Mouse (Mus musculus): ENCODE results near the gene Cela3b. TPM values are rescaled to one million over a fixed set of nuclear protein-coding genes. Genes with fewer than 3 reads are reported as not detected.
"Not testable (repeated sequence)": the region's sequence is repeated elsewhere in the genome, so short reads cannot be mapped to it uniquely, and the experiment has no call there.

Cela3b gene
- total RNA-seq, 1 experiment from 2014 or later = not detected

DNA sequence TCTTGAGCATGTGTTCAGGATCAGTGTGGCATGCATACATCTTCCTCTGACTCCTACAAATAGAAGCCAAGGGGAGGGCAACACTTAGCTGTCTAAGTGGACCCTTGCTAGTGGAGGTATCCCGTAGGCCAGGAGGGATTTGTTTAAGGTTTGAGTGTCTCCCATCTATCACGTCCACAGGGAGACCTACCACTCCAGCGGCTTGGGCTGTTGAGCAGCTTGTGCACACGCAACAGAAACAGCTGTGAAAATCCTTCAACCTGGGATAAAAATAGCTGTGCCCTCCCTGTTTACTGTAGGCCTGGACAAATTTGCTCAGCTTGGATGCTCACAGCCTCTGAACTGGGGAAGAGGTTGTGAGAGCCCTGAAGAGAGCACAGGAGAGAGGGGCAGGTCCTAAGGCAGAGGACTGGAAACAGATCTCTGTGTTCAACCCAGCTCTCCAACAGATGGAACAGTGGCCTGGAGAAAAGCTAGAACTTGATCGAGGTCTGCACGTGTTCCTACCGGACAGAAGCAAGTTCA lies 18.1 kb downstream of the Cela3b start:
- not testable (repeated sequence) for DNase-seq

DNA sequence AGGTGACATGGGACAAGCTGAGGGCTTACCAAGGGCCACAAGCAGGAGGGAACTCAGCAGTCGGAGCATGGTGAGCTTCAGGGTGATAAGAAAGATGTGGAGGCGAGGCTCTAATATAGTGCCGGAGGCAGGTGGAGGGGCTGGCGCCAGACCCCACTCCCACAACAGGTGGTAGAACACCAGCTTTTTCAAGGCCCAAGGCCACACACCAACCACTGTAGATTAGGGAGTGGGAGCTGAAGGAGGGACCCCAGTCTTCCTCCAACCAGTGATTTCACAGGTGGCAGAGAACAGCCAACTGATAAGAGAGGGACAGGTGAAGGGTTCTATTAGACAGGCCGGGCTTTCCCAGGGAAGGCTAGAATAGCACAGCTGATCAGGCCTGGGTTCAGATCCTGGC lies 20.6 kb downstream of the Cela3b start, which contains the start of gene Cela3a:
Gene Cela3a, minus strand, starts transcription at position 101 of the 400 bp plus-strand sequence.
- DNase-seq = no peak

DNA sequence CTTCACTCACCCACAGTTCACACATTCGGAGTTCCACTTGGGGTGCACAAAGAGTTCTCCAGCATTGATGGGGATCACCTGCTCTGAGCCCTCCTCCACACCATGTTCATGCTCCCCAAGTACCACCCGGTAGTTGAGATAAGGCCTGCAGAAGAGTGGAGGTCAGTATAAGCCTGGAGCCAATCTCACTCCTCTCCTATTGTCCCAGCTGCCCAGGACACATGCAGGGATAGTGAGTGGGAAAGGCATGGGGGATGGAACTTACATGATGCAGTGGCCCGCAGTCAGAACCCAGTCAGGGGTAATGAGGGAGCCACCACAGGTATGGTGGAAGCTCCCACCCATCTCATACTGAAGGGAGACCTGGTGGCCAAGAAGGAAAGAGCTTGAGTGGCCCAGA lies 24.8 kb downstream of the Cela3b start:
- DNase-seq = no peak

DNA sequence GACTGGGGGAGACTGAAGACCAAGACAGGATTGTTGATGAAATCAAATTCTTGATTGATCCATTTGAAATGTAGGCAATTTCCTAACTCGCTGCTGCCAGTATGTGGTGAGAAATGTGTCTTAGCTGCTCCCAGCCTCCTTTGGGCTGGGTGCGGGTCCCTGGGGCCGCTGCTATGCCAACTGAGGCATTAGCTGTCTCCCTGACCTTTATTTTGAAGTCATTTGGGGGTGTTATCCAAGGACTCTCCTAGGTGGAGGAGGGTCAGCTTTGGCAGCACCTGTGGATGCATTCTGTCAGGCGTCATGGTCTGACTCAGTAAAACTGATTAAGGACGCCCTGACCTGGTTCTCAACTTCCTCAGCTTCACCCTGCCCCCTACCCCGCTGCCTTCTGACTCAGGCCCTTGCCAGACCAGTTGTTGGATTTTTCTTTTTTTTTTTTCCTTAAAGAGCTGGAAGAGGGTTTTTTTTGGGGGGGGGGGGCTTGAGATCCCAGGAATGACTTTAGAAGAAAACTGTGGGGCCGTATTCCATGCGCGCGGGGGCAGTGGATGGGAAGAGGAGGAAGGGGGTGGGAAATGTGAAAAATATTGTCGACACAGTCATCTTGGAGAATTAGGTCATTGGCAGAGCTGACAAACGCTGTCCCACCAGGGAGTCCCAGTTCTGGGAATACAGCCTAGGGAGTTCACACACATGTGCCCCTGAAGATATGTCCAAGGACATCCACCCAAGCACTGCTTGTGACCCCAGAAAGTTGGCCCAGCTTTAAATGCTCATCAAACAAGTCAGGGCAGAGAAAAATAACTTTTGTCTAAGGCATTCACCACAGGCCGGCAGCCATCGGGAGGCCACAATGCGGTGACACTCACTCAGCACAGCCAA lies 33.5 kb downstream of the Cela3b start:
- peak; percentile 88 for DNase-seq

DNA sequence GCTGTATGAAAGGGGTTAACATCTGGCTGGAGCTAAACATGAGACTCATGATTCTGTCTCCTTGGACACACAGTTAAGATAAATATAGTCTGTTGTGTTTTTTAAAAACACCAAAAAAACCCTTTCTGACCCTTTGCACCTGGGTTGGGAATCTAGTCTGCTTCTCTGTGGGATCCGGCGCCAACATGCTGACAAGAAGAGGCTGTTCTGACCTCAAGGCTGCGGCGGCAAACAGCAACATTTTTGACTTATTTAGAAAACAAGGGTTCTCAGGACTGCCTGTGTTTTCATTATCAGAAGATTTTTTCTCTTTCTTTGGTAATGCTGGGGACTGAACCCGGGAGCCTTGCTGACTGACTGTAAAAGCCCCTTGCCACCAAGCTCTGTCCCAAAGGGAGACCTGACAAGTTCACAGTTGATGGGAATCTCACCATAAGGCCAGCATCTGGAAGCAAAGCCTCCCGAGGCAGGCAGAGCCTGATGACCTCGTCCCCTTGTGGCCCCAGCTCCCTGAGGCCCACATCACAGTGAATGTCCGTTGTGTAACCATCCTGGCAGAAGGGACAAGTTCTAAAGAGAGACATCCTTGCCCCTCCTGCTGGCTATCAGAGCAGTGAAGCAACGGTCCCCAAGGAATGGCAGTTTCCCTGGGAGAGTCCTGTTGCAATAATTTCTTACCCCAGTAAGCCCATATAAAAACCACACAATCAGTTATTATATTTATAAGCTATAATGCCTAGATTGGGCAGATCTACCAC lies 36.8 kb downstream of the Cela3b start:
- DNase-seq = peak; percentile 75

DNA sequence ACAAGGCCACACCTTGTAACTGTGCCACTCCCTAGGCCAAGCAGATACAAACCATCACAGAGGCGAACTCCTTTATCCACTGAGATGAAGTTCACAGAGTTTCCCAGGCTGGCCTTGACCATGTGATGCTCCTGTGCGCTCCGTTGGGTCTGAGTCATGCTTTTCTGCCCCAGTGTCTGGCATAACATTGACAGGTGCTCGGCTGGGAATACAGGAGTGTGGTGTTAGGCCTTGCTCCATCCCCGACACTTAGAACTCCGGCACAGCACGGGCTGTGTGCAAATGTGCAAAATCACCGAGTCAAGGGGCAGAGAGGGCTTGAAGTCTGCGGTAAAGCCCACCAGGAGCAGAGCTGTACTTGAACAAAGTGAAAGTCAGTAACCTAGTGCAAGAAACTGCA lies 37.5 kb downstream of the Cela3b start:
- peak; percentile 59 for DNase-seq

DNA sequence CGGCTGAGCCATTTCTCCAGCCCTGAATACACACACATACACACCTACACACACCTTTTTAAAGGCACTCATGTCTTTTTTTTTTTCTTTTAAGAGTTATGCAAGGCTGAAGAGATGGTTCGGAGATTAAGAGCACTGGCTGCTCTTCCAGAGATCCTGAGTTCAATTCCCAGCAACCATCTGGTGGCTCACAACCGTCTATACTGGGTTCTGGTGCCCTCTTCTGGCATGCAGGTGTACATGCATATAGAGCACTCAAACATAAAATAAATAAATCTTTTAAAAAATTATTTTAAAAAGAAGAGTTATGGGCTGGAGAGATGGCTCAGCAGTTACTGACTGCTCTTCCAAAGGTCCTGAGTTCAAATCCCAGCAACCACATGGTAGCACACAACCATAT lies 39.1 kb downstream of the Cela3b start:
- DNase-seq = no peak

DNA sequence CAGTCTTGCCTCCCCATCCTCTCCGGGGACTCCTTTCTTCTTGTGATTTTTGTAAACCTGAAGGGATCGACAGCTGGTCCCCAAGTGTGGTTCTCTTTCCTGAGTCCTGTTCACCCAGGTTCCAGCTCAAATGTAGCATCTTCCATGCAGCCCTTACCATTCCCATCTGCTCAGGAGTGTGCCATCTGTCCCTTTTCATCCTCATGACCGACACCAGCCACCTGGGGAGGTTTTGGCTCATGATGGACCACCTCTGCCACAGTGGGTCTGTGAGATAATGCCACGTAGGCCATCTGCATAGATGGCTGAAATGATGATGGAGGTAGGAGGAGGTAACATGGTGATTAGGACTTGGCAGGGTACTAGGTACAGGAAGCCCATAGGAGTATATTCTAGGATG lies 40.1 kb downstream of the Cela3b start:
- no peak for DNase-seq

DNA sequence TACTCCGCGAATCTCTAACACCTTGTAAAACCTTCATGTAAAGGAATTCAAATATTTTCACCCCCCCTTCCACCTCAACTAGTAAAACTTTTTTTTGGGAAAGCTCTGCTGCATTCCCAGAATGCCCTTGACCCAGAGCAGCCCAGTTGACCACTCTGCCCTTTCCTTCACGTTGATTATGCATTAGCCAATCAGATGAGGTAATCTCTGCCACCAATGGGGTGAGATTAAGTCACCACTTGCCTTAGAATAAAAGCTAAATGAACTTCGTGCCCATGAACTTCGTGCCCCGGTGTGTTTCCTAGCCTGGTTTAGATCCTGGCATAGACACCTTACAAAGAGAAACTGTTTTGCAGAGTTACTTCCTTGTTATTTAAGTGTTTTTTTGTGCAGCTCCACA lies 41.4 kb downstream of the Cela3b start:
- DNase-seq = peak; percentile 60

DNA sequence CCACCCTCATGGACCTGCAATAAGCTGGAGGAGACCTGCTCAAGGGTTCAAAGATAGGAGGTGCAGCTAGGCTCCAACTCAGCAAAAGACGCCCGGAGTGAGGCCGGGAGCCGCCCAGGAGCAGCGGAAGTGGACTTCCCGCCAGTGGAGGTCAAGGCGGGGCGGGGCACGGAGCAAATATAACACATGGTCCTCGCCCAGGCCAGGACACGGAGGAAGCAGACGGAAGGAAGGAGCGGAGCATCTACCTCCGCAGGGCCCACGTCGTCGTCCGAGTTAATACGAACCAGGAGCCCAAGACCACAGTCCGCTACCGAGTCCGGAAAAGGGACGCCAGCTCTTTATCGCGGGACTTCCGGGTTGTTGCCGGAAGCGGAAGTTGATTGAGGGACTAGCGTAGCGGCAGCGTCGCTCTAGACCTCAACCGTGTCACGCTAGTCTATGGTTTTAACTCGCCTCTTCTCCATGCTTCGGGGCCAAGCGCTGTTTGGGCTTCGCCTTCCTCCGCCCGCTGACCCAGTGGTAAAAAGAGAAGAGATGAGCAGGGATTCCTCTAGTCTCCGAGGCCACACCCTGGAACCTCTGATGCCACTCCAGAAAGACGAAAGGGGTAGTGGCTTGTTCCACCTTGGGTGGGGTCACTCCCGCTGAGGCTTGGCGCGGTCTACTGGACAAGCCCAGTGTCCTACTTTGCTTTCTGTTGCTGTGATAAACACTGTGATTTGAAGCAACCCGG lies 42.1 kb downstream of the Cela3b start:
- DNase-seq = peak; percentile 89

DNA sequence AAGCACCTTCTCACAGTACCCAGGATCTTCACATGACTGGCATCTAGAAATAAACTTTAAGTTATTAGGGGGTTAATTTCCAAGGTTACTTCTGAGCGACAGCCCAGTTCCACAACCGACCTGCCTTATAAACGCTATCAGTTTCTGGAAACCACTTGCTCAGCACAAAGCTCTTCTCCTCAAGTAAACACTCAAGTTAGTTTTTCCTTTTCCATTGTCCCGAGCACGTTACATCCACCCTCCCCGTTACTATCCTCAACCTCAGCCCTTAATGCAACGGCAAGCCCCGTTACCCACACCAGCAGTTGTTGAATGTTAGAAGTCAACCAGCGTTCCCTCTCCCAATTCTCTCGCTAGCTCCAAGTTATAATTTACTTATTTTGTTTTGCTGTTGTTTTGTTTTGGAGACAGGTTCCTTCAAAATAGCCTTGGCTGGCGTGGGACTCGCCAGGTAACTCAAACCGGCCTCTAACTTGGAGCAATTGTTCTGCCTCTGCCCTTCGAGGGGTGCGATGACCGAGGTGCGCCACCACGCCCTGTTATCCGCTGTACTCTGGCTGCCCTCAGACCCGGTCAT lies 42.8 kb downstream of the Cela3b start:
- DNase-seq = no peak

DNA sequence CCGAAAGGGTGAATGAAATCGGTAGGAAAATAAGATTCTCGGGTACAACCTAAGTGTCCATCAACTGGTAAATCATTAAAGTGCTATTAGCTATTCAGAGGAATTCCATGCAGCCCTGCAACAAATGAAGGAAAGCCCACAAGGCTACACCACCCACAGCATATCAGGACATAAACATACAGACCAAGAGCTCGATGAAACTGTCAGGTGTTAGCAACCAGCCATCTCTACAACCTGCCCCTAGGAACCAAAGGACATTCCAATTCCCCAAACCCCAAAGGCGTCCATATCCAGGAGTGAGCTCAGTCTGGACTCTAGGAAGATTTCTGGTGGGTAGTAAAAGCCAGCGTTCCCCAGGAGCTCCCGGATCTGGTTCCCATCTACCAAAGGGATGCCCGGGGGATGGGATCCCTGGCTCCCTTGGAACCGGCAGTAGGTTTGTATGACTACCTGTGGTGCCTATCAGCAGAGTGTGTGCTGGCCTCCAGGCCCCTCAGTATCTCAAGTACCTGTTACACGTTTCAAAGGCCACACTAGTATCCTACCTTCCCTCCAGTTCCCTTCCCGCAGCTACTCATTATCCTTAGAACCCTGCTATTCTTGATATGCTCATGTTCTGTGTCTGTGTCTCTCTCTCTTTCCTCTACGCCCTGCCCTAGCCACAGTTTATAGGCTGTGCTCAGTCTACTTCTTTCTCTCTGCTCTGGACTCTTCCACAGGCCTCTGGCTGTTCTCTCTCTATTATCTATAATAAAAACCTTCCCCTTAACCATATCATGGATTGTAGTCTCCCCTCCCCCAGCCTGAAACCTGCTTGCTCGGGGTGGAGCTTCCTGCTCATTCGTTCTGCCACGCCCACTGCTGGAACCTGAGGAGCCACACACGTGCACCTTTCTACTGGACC lies 49.4 kb downstream of the Cela3b start:
- no peak for DNase-seq

DNA sequence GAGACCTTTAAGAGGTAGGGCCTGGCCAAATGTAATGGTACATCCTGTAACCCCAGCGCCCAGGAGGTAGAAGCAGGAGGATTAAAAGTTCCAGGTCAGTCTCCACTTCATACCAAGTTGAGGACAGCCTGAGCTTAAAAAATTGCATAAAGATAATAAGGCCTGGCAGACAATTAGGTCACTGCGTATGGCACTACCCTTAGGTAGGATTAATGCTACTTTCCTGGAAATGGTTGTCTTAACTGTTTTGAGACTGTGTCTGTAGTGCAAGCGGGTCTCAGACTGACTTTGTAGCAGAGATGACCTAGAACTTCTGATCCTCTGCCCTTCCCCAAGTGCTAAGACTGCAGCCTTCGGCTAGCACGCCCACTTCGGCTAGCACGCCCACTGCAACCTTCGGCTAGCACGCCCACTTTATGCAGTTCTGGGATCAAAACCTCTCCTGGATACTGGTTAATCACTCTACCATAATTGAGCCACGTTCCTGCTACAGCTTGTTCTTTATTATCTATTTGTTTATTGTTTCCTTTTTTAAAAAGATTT lies 50.6 kb downstream of the Cela3b start:
- DNase-seq = no peak

DNA sequence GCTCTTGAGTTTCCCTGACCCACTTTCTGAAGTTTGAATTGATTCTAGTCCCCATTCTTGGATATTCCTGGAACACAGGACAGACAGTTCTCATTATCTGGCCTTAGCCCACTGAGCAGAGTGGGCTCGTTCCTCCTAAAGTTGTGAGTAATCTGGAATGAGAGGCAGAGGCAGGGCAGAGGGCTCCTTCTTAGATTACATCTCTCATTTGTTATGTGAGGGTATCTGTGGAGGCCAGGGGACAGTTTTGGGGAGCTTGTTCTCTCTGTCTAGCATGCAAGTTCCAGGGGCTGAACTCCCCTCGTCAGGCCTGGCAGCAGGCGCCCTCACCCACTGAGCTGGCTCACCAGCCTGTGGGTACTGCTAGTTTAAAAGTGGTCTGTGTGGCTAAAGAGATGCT lies 51.3 kb downstream of the Cela3b start:
- no peak for DNase-seq

DNA sequence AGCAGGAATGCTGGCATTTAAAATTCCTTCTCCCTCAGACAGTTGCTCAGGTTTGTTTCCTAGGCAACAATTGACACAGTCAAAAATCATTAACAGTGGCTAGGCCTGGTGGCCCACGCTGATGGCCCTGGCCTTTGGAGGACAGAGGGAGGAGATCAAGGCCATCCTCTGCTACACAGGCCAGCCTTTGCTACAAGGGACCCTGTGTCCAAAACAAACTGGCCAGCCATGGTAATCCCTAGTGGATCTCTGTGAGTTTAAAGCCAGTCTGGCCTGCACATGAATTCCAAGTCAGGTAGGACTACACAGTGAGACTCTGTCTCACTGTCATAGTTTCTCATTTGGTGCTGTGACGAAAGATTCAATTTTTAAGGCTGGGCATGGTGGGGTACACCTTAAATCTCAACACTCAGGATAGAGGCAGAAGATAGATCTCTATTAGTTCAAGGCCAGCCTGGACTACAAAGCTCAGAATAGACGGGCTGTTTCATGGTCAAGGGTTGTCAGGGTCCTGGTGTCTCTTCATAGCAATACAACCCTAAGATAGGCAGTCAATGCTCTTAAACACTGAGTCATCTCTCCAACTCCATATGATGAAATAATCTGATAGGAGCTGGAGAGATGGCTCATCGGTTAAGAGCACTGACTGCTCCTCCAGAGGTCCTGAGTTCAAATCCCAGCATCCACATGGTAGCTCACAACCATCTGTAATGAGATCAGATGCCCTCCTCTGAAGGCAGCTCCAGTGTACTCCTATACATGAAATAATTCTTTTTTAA lies 52.6 kb downstream of the Cela3b start:
- DNase-seq = peak; percentile 35

DNA sequence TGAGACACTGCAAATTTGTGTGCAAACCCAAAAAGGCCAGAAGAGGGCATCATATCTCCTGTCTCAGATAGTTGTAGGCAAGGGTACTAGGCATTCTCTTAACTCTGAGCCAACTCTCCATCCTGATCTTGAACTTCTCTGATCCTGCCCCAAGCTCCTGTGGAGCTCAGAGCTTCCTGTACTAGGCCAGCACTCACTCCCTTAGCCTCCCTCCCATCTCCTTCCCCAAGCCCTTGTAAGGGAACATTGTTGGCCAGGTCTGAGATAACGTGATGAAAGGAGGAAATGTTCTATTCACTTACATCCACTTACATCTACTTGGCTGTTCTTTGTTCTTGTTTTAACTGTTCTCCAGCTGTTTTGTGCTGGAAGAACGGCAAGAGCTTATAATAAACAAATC lies 53.6 kb downstream of the Cela3b start:
- DNase-seq = no peak

DNA sequence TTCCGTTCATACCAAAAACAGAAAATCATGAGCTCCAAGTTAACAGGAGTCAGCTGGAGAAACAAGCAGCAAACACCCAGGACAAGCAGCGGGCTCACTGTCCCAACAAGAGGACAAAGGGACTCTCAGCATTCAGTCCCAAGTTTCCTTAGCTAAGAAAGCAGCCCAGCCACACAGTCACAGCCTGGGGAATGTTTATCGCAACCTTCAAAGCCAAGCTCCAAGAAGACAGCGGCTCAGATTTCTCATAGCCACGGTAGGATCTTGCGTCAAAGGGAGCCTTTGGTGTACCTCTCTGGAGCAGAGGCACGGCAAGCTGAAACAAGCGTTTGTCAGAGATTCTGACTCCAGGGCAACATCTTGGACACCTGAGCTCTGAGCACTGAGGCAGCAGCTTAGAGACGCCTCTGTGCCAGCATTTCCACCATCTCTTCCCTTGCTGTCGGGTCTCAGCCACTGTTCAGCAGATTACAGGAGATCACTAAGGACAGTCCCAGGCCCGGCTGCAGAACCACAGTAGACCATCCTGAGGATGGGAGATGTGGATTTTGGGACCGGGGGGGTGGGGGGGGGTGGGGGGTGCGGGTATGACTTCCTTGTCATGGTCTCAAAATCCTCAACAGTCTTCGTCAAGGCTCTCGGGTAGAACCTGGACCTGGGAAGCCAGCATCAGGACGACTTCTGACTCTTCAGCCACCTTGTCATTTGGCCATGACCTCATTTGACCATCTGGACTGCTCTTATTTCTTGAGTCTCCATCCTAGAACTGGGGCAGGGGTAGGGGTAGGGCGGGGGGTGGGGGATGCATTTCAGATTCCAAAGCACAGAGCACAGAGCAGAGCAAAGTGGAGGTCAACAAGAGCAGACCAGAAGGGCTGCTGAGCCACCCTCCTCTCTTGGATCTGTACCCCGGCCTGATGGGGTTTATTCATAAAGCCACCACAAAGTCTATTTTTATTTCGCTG lies 54.7 kb downstream of the Cela3b start:
- peak; percentile 57 for DNase-seq

DNA sequence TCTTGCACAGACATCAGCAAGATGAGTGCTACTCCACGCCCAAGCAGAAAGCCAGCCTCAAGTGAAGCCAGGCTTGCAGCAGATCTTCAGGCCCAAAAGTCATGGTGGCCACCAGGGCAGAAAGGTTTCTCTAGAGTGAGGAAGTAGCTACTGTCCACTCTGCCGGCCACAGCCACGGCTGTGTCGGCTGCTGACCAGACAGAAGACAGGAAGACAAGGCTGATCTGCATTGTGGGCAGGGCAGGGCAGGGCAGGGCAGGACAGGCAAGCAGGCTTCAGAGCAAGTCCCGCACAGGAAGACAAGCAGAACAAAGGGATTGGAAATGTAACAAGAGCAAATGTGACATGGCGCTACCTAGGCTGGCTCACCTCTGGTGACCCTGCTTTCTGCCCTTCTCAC lies 56.6 kb downstream of the Cela3b start:
- DNase-seq = peak; percentile 46
